Comparison of ENCODE assay signal across 1 mouse cellular context in the genomic region with DNA sequence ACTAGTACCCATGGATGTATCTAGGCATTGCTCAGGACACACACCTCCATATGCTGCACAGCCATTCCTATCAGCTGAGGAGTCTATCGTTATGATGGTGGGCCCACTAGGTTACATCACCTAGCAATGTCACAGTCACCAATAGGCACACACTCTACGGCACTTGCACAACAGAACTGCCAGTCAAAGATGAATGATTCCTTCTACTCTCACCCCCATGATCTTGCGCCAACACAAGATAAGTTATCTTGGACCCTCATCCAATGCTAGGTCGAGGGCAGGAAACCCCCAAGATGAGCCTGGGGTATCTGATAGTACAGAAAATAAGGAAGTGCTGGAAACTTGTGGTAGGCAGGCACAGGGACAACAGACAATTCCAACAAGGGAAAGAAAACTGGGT.
TF ChIP-seq lines count a peak whose summit lies in the region.

No protein-coding gene starts in this region.

TF ChIP-seq in MEL, 35 proteins besides CTCF, POLR2A, EP300 and RAD21:
- TF ChIP-seq TAL1 (IDR thresholded peaks at IDR 0.05; ENCODE audit: low read length) (peak; percentile 83), ETS1 (IDR thresholded peaks at IDR 0.05; ENCODE audit: low read depth, low read length) (peak; percentile 89), TBP (IDR thresholded peaks at IDR 0.05; ENCODE audit: low read depth, low read length) (no peak), MAX (IDR thresholded peaks at IDR 0.05; ENCODE audit: low read length) (no peak), TCF12 (IDR thresholded peaks at IDR 0.05; ENCODE audit: low read depth, low read length) (peak; percentile 97), RCOR1 (IDR thresholded peaks at IDR 0.05; ENCODE audit: low read depth, low read length) (peak; percentile 75; the same call in 1 of the 2 replicates), KAT2A (conservative IDR thresholded peaks at IDR 0.05; ENCODE audit: low read depth, low read length) (no peak), NRF1 (IDR thresholded peaks at IDR 0.05; ENCODE audit: insufficient read depth, low read depth, low read length, poor library complexity, severe bottlenecking) (no peak), SIN3A (IDR thresholded peaks at IDR 0.05; ENCODE audit: low read length) (peak; percentile 77), MAZ (IDR thresholded peaks at IDR 0.05; ENCODE audit: low read depth, low read length) (peak; percentile 51; the same call in 1 of the 2 replicates), ZC3H11A (IDR thresholded peaks at IDR 0.05; ENCODE audit: low read depth, low read length) (no peak), BHLHE40 (IDR thresholded peaks at IDR 0.05; ENCODE audit: borderline replicate concordance, low read depth, low read length) (0 out of 2 replicates have a peak, but pooled peaks have one; percentile 43), E2F4 (IDR thresholded peaks at IDR 0.05; ENCODE audit: borderline replicate concordance, low read depth, low read length) (no peak), MYC (IDR thresholded peaks at IDR 0.05; ENCODE audit: low read depth, low read length) (no peak), GATA1 (IDR thresholded peaks at IDR 0.05; ENCODE audit: low read depth, low read length) (peak; percentile 96), ELF1 (IDR thresholded peaks at IDR 0.05; ENCODE audit: low read depth, low read length) (no peak), MXI1 (IDR thresholded peaks at IDR 0.05; ENCODE audit: low read depth, low read length) (no peak), ZMIZ1 (IDR thresholded peaks at IDR 0.05; ENCODE audit: low read depth, low read length) (no peak), HCFC1 (IDR thresholded peaks at IDR 0.05; ENCODE audit: low read depth, low read length) (no peak), POLR2AphosphoS5 (IDR thresholded peaks at IDR 0.05; ENCODE audit: borderline replicate concordance, low read depth, low read length) (no peak), UBTF (IDR thresholded peaks at IDR 0.05; ENCODE audit: borderline replicate concordance, insufficient read depth, low read depth, low read length) (no peak), ZNF384 (IDR thresholded peaks at IDR 0.05; ENCODE audit: low read depth, low read length) (no peak)
